Mouse (Mus musculus) T-helper 1 cell (primary cell): ENCODE measurements around the gene Rangap1.

Experiments
- in situ Hi-C: fragments of 300-600 bp; cut with MboI, MseI; formaldehyde crosslinking; loops from one replicate; pipeline ENCODE4 v1.15.1; 2025; ENCODE audit warnings: high pct_unique_total_duplicates

The Rangap1 gene

DNA sequence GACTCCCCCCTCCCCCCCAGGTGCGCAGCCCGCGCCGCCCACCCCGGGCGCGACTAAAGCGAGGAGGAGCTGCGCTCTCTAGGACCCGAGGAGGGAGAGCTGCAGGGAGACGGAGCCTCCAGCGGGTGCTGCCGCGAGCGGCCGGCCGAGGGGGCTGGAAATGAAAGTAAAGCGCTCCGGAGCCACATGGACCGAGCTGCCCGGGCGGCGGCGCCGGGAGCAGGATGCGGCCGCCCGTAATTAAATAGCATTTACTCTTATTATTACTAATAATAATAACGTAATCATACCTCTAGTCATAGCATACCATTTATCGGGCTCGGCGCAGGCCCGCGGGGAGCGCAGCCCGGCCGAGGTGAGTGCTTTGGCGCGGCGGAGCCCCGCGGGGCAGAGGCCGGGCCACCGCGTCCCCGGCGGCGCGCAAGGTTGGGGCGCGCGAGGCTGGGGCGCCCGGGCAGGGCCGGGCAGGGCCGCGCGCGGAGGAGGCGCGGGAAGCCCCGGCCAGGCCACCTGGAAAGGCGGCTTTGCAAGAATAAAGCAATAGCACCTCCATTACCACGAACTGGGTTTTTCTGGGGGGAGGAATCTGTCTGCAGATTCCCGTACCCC, at the start of gene Rangap1, which contains the start of gene Zc3h7b:
Gene Rangap1 (minus strand): TSS at position 539 of the 609 bp plus-strand sequence.
Gene Zc3h7b (plus strand): TSS at position 66 of the 609 bp plus-strand sequence.
- in situ Hi-C loops: no loop called here

DNA sequence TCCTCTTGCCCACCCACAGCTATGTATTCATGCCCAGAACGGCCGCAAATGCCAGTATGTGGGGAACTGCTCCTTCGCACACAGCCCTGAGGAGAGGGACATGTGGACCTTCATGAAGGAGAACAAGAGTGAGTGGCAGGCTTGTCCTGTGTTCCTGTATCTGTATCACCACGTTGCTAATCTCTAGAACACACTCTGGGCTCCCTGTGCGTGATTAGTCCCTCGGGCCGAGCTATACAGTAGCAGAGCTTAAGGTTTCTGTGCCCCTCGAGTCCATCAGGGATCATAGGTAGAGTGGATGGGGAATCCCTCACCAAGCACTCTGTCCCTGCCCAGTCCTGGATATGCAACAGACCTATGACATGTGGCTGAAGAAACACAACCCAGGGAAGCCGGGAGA, 47.1 kb upstream of the Rangap1 start:
- in situ Hi-C loops: no loop called here

DNA sequence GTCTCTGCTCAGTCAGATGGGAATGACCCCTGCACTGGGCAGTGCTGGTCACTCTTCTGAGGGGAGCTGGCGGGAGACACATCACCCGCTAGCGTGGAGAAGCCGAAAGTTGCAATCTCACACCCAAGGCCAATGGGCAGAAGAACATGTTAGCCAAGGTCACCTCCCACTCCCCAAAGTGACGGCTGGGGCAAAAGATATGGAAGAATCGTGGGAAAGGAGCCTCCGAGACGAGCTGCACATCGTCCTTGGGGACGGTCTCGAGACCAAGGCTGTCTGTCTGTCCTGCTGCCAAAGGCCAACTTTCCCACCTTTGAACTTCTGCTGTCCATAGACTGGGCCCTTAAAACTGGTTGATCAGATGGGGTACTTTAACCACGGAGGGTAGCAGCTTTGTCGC, 42.2 kb upstream of the Rangap1 start:
- in situ Hi-C loops: no loop called here

DNA sequence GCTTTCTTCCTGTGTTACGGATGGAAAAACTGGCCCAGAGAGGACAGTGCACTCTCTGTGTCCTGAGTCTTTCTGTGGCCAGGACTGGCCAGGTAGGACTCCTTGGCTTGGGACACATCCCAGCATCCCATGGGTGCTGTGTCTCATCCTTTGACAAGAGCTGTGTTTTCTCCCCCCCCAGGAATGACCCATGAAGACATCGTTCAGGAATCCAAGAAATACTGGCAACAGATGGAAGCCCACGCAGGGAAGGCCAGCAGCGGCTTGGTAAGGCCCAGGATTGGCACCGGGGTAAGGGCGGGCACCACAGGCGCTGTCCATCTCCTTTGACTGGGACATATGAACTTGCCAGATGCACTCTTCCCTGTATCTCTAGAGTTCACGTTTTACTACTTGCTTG, 40.4 kb upstream of the Rangap1 start:
- in situ Hi-C loops: no loop called here

DNA sequence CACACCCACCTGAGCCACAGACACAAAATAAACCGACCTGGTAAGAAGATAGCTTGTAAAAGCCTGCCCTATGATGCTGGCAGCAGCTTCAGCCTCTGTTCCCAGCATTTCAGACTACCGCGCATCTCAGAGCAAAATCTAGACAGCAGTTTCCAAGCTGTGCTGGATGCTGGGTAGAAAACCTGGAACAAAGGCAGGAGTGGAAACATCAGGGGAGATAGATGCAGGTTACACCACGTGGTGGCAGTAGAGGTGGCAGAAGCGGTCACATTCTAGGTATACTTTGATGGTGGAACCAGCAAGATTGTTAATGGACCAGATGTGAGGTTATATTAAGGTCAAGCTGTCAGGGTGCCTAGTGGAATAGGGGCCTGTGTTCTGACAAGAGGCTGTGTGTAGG, 39.4 kb upstream of the Rangap1 start:
- in situ Hi-C loops: no loop called here

DNA sequence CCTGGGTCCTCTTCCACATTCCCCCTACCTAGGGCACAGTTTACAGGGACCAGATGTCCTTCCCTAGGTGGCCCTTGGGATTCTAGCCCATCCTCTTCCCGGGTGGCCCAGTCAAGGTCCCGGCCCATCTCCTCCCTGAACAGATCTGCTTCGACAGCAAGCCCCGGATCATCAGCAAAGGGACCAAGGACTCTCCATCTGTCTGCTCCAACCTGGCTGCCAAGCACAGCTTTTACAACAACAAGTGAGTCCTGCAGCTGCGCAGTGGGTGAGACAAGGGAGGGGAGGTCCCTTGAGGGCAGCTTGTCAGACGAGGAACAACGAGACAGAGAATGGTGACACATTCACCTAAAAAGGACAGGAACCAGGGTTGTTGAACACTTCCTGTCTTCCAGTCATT, 36.5 kb upstream of the Rangap1 start:
- in situ Hi-C loops: no loop called here

DNA sequence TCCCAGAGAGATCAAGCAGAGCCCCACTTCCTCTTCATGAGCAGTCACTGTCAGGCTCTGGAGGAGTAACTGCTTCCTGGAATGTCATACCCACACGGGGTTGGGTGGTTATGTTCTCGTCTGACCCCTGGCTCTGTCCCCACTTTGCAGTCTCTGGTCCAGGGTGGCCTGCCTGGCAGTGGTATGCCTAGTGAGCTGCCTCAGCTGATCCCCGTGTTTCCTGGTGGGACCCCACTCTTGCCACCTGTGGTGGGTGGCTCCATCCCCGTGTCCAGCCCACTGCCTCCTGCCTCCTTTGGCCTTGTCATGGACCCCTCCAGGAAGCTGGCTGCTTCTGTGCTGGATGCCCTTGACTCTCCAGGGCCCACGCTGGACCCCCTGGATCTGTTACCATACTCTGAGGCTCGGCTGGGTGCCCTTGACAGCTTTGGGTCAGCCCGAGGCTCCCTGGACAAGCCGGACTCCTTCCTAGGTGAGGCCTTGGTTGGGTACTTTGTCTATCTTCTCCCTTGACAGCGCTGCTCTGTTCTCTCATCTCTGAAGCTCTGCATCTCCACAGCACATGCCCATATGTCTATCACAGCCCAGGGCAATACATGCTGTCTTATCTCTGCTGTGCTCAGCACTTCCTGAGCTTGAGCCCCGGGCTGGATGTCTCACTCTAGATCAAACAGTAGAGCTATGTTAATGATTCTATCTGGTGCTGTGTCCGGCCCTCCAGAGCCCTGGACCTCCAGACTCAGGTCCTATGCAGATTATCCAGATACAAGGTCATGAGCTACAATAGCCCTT, 31.5 kb upstream of the Rangap1 start:
- in situ Hi-C loops: no loop called here

DNA sequence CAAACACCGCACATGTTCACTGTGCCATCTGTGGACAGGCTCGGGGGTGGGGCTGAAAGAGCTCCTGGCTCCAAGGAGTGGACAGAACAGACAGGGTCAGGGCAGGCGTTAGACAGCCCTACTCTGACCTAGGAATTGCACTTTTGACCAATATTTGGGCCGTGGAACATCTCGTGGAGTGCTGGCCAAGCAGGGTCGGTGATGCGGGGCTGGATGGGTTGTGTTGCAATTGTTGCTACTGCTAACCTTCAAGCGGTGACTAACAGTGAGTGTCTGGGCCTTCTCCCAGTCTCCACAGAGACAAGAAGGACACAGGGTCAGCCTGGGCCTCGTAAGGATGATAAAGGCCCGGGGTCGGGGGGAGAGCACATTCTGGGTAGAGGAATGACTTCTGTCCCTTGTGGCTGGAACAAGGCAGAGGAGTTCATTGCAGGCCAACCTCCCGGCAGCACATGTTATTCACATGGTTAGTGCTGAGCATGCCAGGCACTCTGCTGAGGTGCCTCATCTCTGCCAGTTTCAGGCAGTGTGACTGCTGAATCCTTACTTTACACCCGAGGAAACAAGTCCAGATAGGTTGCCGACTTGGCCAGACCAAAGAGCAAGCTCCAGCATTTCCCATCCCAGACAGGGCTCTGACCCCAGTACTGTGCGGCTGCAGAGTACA, 29.3 kb upstream of the Rangap1 start:
- in situ Hi-C loops: no loop called here

DNA sequence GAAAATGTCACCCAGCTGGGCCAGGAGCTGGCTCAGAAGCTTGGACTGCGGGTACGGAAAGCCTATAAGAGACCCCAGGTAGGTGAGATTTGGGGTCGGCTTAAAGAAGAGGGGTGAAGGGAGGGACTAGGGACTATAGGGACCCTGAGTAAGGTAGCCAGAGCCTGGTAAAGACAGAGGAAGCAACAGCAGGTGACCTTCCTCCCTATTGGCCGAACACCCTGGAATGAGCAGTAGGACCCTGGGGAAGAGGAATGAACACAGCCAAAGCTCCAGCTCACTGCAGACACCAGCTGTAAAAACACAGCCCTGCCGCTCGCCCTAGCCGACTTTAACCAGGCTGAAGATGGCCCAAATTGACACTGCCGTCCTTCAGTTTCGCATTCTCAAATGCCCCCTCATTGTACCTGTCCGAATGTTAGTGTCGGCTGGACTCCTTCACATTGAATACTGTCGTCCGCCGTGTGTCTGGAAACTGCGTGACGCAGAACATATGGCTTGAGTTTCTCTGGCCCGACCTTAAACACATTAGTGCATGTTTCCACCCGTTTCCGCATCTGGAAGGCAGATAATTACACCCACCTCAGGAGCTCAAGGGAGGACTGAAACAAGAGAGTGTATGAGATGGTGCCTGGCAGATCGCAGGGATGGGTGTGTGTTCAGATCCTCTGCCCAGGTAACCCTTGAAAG, 27.2 kb upstream of the Rangap1 start:
- in situ Hi-C loops: no loop called here

DNA sequence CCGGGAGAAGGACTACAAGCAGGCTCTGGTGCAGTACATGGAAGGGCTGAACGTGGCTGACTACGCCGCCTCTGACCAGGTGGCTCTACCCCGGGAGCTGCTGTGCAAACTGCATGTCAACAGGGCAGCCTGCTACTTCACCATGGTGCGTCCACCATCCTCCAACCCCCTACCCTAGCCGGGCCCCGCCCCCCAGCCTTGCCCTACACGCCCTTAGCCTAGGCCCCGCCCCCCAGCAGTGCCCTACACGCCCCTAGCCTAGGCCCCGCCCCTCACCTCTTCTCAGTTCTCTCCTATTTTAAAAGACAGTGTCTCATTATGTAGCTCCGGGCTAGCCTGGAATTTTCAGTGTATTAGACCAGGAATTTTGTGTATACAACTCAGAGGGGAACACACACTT, 23.7 kb upstream of the Rangap1 start:
- in situ Hi-C loops: no loop called here

DNA sequence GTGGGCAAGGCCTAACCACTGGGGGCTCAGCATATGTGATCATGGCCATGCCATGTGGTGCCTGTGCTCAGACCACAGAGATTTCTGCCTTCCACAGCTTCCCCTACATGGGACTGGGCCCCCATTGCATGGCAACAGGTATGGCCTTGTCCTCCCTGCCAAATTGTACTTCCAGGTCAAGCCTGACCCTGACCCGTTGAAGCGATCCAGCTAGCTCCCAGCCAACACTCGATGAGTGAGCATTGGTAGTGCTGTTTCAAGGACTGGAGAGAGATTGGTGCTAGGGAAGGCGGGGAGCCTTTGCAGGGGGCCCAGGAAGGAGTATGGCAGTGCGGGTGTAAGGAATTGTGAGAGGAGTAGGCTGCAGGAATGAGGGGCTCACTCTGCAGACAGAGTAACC, 21.1 kb upstream of the Rangap1 start:
- in situ Hi-C loops: no loop called here

DNA sequence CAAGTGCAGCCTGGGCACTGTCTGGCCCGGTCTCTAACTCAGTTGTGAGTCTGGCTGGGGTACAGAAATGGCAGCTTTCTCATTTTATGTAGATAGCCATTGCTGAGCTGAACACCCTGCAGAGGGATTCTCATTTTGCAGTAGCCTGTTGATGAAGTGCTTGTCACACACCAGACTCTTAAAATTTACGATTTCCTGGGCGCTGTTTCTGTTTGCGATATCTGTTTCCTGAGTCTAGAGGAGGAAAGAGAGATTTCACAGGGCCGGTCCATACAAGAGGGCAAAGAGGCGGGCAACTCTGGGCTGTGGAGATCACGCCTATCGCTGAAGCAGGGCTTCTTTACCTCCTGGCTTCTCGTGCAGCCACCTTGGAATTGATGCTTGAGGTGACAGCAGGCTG, 20.3 kb upstream of the Rangap1 start:
- in situ Hi-C loops: no loop called here

DNA sequence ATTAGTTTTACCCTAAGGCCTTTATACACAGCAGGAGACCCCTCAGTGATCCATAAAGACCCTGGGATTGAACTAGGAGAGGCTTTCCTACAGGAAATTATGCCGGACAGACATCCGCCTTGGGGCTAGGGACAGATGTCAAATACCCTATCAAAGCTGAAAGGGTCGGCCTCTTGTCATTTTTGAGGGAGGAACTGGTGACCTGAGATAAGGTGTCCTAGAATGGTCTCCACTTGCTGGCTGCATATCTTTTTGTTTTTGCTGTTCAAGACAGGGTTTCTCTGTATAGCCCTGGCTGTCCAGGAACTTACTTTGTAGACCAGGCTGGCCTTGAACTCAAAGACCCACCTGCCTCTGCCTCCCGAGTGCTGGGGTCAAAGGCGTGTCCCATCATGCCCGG, 19.2 kb upstream of the Rangap1 start:
- in situ Hi-C loops: no loop called here

DNA sequence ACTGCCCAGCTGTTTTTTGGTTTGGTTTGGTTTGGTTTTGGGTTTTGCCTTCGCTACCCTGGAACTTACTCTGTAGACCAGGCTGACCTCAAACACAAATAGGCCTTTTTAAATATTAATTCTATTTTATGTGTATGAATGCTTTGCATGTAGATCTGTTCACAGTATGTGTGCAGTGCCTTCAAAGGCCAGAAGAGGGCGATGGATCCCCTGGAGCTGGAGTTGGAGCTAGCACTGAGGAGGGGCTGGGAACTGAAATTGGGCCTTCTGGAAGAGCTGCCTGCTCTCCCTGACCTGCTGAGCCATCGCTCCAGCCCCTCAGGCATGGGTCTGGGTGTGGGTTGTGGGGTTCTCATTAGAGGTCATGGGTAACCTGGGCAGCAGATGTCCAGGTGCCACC, 16.6 kb upstream of the Rangap1 start:
- in situ Hi-C loops: no loop called here

DNA sequence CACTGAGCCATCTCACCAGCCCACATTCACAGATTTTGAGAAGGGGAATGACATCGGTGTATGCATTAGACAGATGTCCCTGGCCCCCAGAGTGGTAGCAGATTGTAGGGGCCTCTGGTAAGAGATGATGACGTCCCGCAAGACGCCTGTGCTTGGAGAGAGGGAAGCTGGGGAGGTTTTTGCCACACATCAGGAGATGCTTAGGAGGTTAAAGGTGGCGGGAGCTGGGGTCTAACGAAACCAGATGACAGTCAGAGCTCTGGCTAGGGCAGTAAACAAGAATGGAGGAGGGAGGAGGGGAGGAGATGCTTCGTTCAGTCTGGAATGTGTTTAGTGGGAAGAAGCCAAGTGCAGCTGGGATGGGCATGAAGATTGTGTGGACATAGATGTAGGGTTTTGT, 16.1 kb upstream of the Rangap1 start:
- in situ Hi-C loops: no loop called here

DNA sequence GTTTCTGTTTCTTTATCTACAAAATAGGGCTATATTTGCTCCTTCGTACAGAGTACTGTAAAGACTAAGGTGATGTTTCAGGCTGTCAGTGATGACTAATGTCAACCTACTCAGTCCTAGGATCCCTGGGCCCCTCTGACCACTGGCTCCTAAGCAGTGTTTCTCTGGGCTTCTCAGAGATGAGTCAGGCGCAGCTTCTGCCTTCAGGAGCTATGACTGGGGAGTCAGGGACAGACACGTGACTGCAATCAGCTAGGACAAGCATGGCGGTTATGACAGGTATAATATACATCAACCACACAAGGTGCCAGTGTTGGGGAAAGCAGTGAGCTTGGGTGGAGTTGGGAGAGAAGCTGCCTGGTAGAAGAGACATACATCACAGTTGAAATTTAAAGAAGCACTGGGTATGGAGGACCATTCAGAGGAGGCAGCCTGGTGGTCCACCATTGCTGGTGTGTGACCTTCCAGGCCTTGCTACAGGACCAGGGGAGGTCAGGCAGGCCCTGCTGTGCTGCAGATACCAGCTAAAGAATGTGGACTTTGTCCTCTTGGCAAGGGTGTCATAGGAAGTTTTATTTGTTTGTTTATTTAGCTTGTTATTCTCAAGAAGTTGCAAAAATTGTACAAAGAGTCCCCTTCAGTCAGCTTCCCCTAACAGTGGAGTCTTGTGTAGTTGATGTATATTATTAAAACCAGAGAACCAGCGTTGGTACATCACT, 15.2 kb upstream of the Rangap1 start:
- in situ Hi-C loops: no loop called here

DNA sequence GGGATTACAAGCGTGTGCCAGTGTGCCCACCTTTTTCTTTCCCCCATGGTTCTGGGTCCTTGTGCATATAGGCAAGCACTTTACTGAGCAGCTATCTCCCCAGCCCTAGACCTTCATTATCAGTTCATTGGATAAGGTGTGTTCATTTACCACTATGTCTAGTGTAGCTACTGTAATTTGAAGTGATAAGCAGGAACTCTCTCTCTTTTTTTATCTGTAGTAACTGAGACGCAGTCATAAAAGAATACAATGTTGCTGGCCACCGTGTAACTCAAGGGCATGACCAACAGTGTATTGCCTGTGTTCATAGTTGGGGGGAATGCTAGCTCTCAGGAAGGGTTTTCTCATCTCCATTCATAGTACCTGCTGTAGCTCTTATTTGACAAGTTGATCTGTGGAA, 14.2 kb upstream of the Rangap1 start:
- in situ Hi-C loops: no loop called here

DNA sequence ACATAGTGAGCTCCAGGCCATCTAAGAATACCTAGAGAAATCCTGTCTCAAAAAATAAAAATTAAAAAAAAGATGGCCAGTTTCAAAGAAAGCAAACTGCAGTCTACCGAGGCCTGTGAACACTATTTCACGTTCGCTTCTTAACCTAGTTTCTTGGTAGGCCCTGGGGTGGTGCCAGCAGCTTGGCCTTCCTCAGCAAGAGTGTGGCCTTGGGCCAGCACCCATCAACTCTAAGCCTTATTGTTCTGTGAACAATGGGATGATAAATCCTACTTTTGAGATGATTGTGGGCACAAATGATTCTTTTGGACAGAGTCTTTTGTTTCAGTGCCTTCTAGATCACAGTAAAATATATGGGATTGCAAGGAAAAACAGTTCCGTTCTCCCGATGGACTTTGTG, 13.4 kb upstream of the Rangap1 start:
- in situ Hi-C loops: no loop called here

DNA sequence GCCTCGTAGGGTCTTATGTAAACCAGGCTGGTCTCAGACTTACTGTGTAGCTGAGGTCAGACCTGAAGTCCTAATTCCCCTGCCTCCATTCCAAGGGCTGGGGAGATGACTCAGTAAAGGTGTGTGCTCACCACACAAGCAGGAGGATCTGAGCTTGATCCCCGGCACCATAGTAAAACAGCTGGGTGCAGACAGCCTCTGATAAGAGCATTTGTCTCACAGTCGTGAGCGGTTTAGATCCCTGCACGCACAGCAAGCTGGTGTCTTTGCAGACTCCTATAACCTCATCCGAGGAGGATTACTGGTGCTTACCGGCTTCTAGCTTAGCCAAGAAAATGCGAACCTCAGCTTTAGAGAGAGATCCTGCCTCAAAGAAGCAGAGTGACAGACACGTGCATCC, 8.3 kb upstream of the Rangap1 start:
- in situ Hi-C loops: no loop called here

DNA sequence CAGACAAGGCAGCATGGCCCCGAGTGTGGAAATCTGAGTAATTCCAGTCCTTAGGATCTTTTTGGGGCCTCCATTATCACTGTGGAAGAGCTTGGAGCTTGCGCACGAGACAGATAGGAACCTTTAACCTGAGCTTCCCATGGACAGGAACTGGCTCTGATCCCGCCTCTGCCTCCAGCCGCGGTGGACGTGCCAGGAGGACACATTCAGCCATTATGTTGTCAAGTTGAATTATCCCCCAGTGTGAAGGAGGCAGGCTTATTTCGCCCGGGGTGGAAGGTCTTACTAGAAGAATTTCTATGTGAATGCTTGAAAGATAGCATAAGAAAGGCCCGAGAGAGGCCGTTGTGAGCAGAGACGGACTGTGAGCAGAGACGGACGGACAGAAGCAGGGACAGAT, 4.4 kb upstream of the Rangap1 start:
- in situ Hi-C loops: no loop called here

DNA sequence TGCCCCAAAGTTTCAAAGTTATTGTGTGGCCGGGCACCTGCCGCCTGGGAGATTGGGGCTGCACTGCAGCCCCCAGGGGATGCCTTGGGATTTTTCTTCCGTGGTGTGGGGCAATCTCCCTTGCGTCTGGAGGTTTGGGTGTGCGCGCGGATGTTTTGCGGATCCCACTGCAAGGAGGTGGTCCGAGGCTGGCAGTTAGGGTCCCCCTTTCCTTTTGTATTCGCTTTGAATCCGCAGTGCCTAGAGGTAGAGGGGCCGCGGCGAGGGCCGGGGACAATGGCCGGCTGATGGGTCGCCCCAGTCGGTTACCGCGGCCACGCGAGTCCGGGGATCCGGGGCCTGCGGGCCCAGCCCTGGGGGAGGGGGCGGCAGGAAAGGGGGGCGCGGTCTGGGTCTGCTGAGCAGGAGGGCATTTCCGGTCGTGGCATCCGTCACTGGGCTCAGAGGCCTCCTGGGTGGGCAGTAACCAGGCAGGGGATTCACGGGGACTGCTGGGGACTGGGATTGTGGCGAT, 328 bp upstream of the Rangap1 start:
- in situ Hi-C loops: no loop called here
